Mouse (Mus musculus): ENCODE measurements around the gene Zfp119b. TPM values are rescaled to one million over a fixed set of nuclear protein-coding genes. Genes with fewer than 3 reads are reported as not detected.

Gene Zfp119b
- polyA plus RNA-seq, 1 experiment from 2014 or later, result 6.8 TPM

GRCm38 (mm10) chr17:55967186-55967585, 17.9 kb upstream of the Zfp119b start:
- Histone ChIP-seq H3K4me2 (replicated peaks) (no peak overlapping the region), H3K9me3 (replicated peaks) (no peaks in the 10 kb centered on the region), H3K36me3 (peaks cover 51% of the 10 kb centered on the region), H3K27ac (replicated peaks) (no peak overlapping the region), H3K4me1 (peaks cover 24% of the 10 kb centered on the region), H3K27me3 (peaks cover 5% of the 10 kb centered on the region; the same call in 1 of the 2 replicates), H3K9ac (no peak overlapping the region), H3K4me3 (replicated peaks) (no peak overlapping the region)
- WGBS, result 96% methylated on average over 4 of the region's 4 CpGs
- no peak for ATAC-seq (ENCODE audit: insufficient number of reproducible peaks, low FRiP score, low TSS enrichment, low read depth)

- ATAC-seq (ENCODE audit: insufficient number of reproducible peaks, low FRiP score, low TSS enrichment, low read depth), result no peak
- no peak overlapping the region for H3K9ac ChIP-seq
- peaks cover 62% of the 10 kb centered on the region for H3K36me3 ChIP-seq
- H3K4me2 ChIP-seq (replicated peaks), result no peak overlapping the region
- H3K4me1 ChIP-seq, result peaks cover 16% of the 10 kb centered on the region
- H3K9me3 ChIP-seq (replicated peaks), result no peaks in the 10 kb centered on the region
- H3K27me3 ChIP-seq, result peaks cover 2% of the 10 kb centered on the region; the same call in 1 of the 2 replicates
- WGBS, result 83% methylated on average over 9 of the region's 9 CpGs
- no peak overlapping the region for H3K27ac ChIP-seq (replicated peaks)
- H3K4me3 ChIP-seq (replicated peaks), result no peak overlapping the region
Observed at GRCm38 (mm10) chr17:55964996-55965395, 15.7 kb upstream of the Zfp119b start.

GRCm38 (mm10) chr17:55964496-55964895, 15.2 kb upstream of the Zfp119b start:
- no peaks in the 10 kb centered on the region for H3K9me3 ChIP-seq (replicated peaks)
- peaks cover 62% of the 10 kb centered on the region for H3K36me3 ChIP-seq

DNA sequence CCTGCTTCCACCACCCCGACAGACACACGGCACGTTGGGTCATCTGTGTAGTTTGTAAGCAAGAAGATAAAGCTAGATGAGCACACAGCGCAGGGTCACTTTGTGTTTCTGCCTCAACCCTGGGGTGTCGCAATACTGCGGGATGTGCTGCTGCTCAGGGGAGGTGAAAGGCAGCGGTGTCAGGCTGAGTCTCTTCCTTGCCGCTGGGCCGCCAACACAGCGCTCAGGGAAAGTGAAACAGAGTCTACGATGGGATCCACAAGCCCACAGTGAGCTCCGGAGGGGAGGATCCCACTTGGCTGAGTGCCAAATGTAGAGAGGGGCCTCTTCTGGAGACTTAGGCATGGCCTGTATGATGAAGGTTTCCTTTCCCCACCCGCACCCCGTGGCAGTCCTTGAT, 13.9 kb upstream of the Zfp119b start:
- H3K9me3 ChIP-seq (replicated peaks), result no peaks in the 10 kb centered on the region
- peaks cover 21% of the 10 kb centered on the region for H3K4me1 ChIP-seq
- no peak overlapping the region for H3K27ac ChIP-seq (replicated peaks)
- H3K4me2 ChIP-seq (replicated peaks), result no peak overlapping the region
- H3K4me3 ChIP-seq (replicated peaks), result no peak overlapping the region
- H3K36me3 ChIP-seq, result peaks cover 59% of the 10 kb centered on the region
- H3K9ac ChIP-seq, result no peak overlapping the region
- 57% methylated on average over 14 of the region's 14 CpGs for WGBS
- ATAC-seq (ENCODE audit: insufficient number of reproducible peaks, low FRiP score, low TSS enrichment, low read depth), result no peak
- no peaks in the 10 kb centered on the region for H3K27me3 ChIP-seq

More at GRCm38 (mm10) chr17:55964496-55964895, 15.2 kb upstream of the Zfp119b start:
- no peak for ATAC-seq (ENCODE audit: insufficient number of reproducible peaks, low FRiP score, low TSS enrichment, low read depth)
- H3K27me3 ChIP-seq, result no peaks in the 10 kb centered on the region
- 89% methylated on average over 10 of the region's 10 CpGs for WGBS
- no peak overlapping the region for H3K27ac ChIP-seq (replicated peaks)
- H3K4me2 ChIP-seq (replicated peaks), result no peak overlapping the region
- H3K9ac ChIP-seq, result no peak overlapping the region
- H3K4me3 ChIP-seq (replicated peaks), result no peak overlapping the region
- peaks cover 16% of the 10 kb centered on the region for H3K4me1 ChIP-seq

DNA sequence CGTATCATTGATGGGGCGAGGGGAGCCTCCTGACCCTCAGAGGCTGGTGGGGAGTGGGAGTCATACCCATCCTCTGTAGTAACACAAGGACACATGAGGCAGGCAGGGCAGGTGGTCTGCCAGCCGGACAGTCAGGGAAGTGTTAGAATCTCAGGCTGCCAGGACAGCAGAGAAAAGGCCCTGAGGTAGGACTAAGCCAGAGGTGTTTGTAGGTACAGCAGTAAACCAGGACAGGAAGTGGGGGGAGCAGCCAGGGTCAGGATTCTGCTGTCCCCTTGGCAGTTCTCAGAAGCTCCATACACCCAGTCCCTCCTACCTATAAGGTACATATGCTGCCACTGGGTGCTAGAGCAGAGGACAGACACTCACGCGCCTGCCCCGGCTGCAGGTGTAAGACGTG, 12.3 kb upstream of the Zfp119b start:
- H3K4me3 ChIP-seq (replicated peaks), result no peak overlapping the region
- 95% methylated on average over 7 of the region's 7 CpGs for WGBS
- ATAC-seq (ENCODE audit: insufficient number of reproducible peaks, low FRiP score, low TSS enrichment, low read depth), result no peak

GRCm38 (mm10) chr17:55960791-55961190, 11.5 kb upstream of the Zfp119b start:
- Histone ChIP-seq H3K4me1 (peaks cover 39% of the 10 kb centered on the region), H3K4me3 (replicated peaks) (no peak overlapping the region), H3K9me3 (replicated peaks) (no peaks in the 10 kb centered on the region), H3K27me3 (no peaks in the 10 kb centered on the region; the same call in 1 of the 2 replicates), H3K4me2 (replicated peaks) (no peak overlapping the region), H3K36me3 (peaks cover 35% of the 10 kb centered on the region), H3K27ac (replicated peaks) (no peak overlapping the region), H3K9ac (no peak overlapping the region)
- no peak for ATAC-seq (ENCODE audit: insufficient number of reproducible peaks, low FRiP score, low TSS enrichment, low read depth)

More for the DNA sequence above, 12.3 kb upstream of the Zfp119b start:
- Histone ChIP-seq H3K27me3 (no peaks in the 10 kb centered on the region), H3K27ac (replicated peaks) (no peak overlapping the region), H3K4me2 (replicated peaks) (no peak overlapping the region), H3K36me3 (peaks cover 44% of the 10 kb centered on the region), H3K9ac (no peak overlapping the region), H3K4me1 (peaks cover 31% of the 10 kb centered on the region), H3K9me3 (replicated peaks) (no peaks in the 10 kb centered on the region)

DNA sequence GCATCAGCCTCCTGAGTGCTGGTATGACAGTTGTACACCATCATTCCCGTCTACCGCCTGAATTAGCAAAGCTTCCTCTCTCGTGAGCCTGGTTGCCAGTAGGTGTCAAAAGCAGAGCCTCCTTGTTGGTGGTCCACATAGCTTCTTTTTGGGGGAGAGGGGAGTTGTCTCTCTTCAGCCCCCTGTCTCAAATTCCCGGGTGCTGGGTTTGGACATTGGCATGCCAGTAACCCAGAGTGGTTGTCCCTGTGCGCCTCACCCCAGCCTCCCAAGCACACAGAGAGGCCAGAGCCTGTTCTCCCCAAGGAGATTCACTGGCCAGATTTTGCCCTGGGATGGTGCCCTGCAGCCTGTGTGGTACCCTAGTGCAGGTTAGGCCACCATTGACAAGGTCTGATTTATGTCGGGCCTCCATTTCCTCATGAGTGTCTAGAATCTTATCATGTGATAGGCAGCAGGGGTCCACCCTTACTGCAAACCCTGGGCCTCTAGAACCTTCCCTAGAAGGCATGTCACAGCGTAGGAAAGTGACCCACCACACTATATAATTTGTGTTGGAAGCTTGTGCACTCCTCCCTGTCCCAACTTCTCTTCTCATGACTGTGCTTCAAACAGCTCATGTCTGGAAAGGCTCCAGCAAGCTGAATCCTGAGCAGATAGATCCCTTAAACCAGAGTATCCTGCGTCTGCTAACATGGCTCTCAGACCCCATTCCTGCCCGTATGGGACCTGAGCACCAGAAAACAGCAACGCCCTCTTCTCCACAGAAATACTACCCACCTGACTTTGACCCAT, 10.8 kb upstream of the Zfp119b start:
- Histone ChIP-seq H3K27ac (replicated peaks) (peak overlapping the region; percentile 99), H3K36me3 (peaks cover 31% of the 10 kb centered on the region), H3K9me3 (replicated peaks) (no peaks in the 10 kb centered on the region), H3K4me3 (replicated peaks) (peak overlapping the region; percentile 66), H3K27me3 (peaks cover 2% of the 10 kb centered on the region), H3K4me2 (replicated peaks) (peak overlapping the region; percentile 63), H3K9ac (0 out of 2 replicates have a peak overlapping the region, but pooled peaks have one; percentile 37), H3K4me1 (peaks cover 39% of the 10 kb centered on the region)
- ATAC-seq (ENCODE audit: insufficient number of reproducible peaks, low FRiP score, low TSS enrichment, low read depth), result no peak
- 72% methylated on average over 10 of the region's 10 CpGs for WGBS

DNA sequence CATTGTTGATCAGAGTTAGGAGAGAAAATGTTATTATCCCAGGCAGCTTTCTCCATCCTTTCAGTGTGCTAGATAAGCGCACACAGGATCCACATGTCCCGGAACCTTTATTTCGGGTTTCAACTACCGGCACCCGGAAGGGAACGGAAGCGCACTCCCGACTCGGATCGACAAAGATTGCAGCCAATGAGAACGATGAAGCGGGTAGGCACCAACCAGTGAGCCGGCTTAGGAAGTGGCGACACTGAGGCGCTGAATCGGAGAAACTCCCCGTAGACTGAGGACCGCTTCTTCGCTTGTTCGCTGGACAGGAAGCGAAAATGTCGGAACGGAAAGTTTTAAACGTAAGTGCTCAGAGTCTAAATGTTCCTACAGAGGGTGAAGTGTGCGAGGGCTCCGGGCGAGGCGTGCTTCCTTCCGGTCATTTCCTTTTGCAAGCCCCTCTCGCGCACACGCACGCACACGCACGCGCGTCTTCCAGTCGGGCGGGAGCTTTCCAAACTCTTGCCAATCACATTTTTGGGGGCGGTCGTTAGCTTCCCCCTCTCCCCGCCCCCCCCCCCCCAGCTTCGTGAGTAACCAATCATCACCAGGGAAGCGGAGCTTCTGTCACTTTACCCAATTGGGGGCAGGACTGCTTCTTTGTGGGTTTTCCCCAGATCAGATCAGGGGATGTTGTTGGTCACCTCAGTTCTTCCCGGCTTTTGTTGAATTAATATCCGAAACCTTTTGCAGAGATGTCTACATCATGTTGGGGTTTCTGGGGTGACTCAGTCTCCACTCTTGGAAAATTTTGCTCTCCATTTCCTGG, 9.8 kb upstream of the Zfp119b start, which contains the start of gene Yju2:
Gene Yju2, plus strand, starts transcription at position 182 of the 811 bp plus-strand sequence.
- WGBS, result 0% methylated on average over 45 of the region's 46 CpGs
- H3K9me3 ChIP-seq (replicated peaks), result no peaks in the 10 kb centered on the region
- peak within 1 kb of the TSS; percentile 66 for H3K4me2 ChIP-seq (replicated peaks)
- peak within 1 kb of the TSS; percentile 66 for H3K4me3 ChIP-seq (replicated peaks)
- peak within 1 kb of the TSS; percentile 48; the same call in 1 of the 2 replicates for H3K9ac ChIP-seq
- peak; percentile 95 for ATAC-seq (ENCODE audit: insufficient number of reproducible peaks, low FRiP score, low TSS enrichment, low read depth)
- peaks cover 21% of the 10 kb centered on the region for H3K36me3 ChIP-seq
- peaks cover 39% of the 10 kb centered on the region for H3K4me1 ChIP-seq
- peak within 1 kb of the TSS; percentile 99 for H3K27ac ChIP-seq (replicated peaks)
- H3K27me3 ChIP-seq, result peaks cover 6% of the 10 kb centered on the region

- Histone ChIP-seq H3K4me1 (peaks cover 39% of the 10 kb centered on the region), H3K4me3 (replicated peaks) (peak overlapping the region; percentile 66), H3K4me2 (replicated peaks) (peak overlapping the region; percentile 66), H3K36me3 (peaks cover 16% of the 10 kb centered on the region), H3K9me3 (replicated peaks) (no peaks in the 10 kb centered on the region), H3K27me3 (peaks cover 8% of the 10 kb centered on the region), H3K27ac (replicated peaks) (peak overlapping the region; percentile 99), H3K9ac (peak overlapping the region; percentile 18; the same call in 1 of the 2 replicates)
- ATAC-seq (ENCODE audit: insufficient number of reproducible peaks, low FRiP score, low TSS enrichment, low read depth), result no peak
- 20% methylated on average over 2 of the region's 2 CpGs for WGBS
Observed at GRCm38 (mm10) chr17:55958584-55958886, 9.2 kb upstream of the Zfp119b start.

- Histone ChIP-seq H3K9me3 (replicated peaks) (no peaks in the 10 kb centered on the region), H3K4me1 (peaks cover 34% of the 10 kb centered on the region), H3K4me3 (replicated peaks) (peak overlapping the region; percentile 66), H3K9ac (peak overlapping the region; percentile 18; the same call in 1 of the 2 replicates), H3K4me2 (replicated peaks) (peak overlapping the region; percentile 66), H3K27me3 (peaks cover 9% of the 10 kb centered on the region), H3K27ac (replicated peaks) (peak overlapping the region; percentile 99), H3K36me3 (peaks cover 12% of the 10 kb centered on the region)
- no peak for ATAC-seq (ENCODE audit: insufficient number of reproducible peaks, low FRiP score, low TSS enrichment, low read depth)
- WGBS, result 78% methylated on average over 13 of the region's 13 CpGs
Observed at GRCm38 (mm10) chr17:55957726-55958583, 8.7 kb upstream of the Zfp119b start.

Measured in embryonic facial prominence, embryonic 15.5 days (tissue).